Mouse (Mus musculus) adrenal gland, adult 18-20 months (tissue): ENCODE results near the gene Zfp65. TPM values are rescaled to one million over a fixed set of nuclear protein-coding genes. Genes with fewer than 3 reads are reported as not detected.

Experiments
- total RNA-seq, 2 experiments: library from RNA; stranded (reverse); gene quantifications; 1 replicate in 1 of 2; 2 replicates in 1 of 2; pipeline ENCODE4 v1.2.3; 2021

Gene Zfp65
- total RNA-seq, 2 experiments from 2014 or later, result 12.2 to 12.7 TPM

Other genes with a start within 250 kb of the Zfp65 start
- gene Zfp874b, start 244.9 kb downstream of the Zfp65 start, total RNA-seq, result 10 to 100 TPM; 18.0 to 22.0 TPM
- gene Zfp58, start 228.6 kb downstream of the Zfp65 start, total RNA-seq, result 1 to 10 TPM; 7.5 to 7.9 TPM
- under 1 TPM in 1 of 2 experiments, not detected in 1; 0.60 TPM for gene Gm26965, start 203.0 kb downstream of the Zfp65 start, total RNA-seq
- gene Zfp87, start 203.0 kb downstream of the Zfp65 start, total RNA-seq, result 10 to 100 TPM; 19.0 to 20.1 TPM
- gene Zfp748, start 175.3 kb downstream of the Zfp65 start, total RNA-seq, result 1 to 10 TPM; 8.2 to 8.8 TPM
- gene Zfp729b, start 119.5 kb downstream of the Zfp65 start, total RNA-seq, result 1 to 10 TPM; 6.7 to 7.0 TPM
- not detected for gene Gm49345, start 91.4 kb downstream of the Zfp65 start, total RNA-seq
- gene Zfp729a, start 91.4 kb downstream of the Zfp65 start, total RNA-seq, result 1 to 10 TPM; 5.2 to 7.4 TPM
- gene Zfp738, start 42.1 kb downstream of the Zfp65 start, total RNA-seq, result 1 to 10 TPM; 7.9 to 8.1 TPM
- 1 to 10 TPM; 4.0 to 5.3 TPM for gene Zfp85, start 26.1 kb upstream of the Zfp65 start, total RNA-seq
- gene Zfp493, start 50.5 kb upstream of the Zfp65 start, total RNA-seq, result 1 to 10 TPM; 1.8 to 2.5 TPM
- 1 to 10 TPM; 3.5 to 4.2 TPM for gene Zfp273, start 84.6 kb upstream of the Zfp65 start, total RNA-seq
- gene Gm10037, start 101.9 kb upstream of the Zfp65 start, total RNA-seq, result 1 to 10 TPM; 2.0 to 2.8 TPM
- not detected for gene BC048507, start 134.2 kb upstream of the Zfp65 start, total RNA-seq